Mouse (Mus musculus): ENCODE results near the gene Zfp93.

Zfp93 gene

GRCm38 (mm10) chr7:24291387-24292090 lies 21.3 kb downstream of the Zfp93 start:
- DNase-seq, result no peak

- DNase-seq, result no peak
These were observed 23.0 kb downstream of the Zfp93 start for GRCm38 (mm10) chr7:24293061-24293851.

- no peak for DNase-seq
These were observed 24.5 kb downstream of the Zfp93 start for GRCm38 (mm10) chr7:24294763-24295162.

- DNase-seq, result no peak
These were observed 25.2 kb downstream of the Zfp93 start for GRCm38 (mm10) chr7:24295376-24295775.

GRCm38 (mm10) chr7:24296386-24296785 lies 26.2 kb downstream of the Zfp93 start:
- DNase-seq, result no peak

GRCm38 (mm10) chr7:24297361-24298095 lies 27.3 kb downstream of the Zfp93 start:
- no peak for DNase-seq

GRCm38 (mm10) chr7:24298635-24298972 lies 28.4 kb downstream of the Zfp93 start:
- DNase-seq, result no peak

- peak; percentile 92 for DNase-seq
These were observed 28.9 kb downstream of the Zfp93 start for GRCm38 (mm10) chr7:24298973-24299708.

GRCm38 (mm10) chr7:24299823-24300481 lies 29.7 kb downstream of the Zfp93 start:
- peak; percentile 48 for DNase-seq

- DNase-seq, result peak; percentile 87
These were observed 30.6 kb downstream of the Zfp93 start, which contains the start of gene Zfp61 for GRCm38 (mm10) chr7:24300771-24301282. Gene Zfp61 (minus strand): TSS chr7:24301232.

- DNase-seq, result no peak
These were observed 45.7 kb downstream of the Zfp93 start for GRCm38 (mm10) chr7:24315726-24316566.

- DNase-seq, result peak; percentile 97
These were observed 46.4 kb downstream of the Zfp93 start, which contains the start of gene Zfp94 for GRCm38 (mm10) chr7:24316567-24317092. Gene Zfp94 (minus strand): TSS chr7:24316666.

GRCm38 (mm10) chr7:24318942-24319341 lies 48.7 kb downstream of the Zfp93 start:
- no peak for DNase-seq

GRCm38 (mm10) chr7:24322593-24322992 lies 52.4 kb downstream of the Zfp93 start:
- DNase-seq, result no peak

GRCm38 (mm10) chr7:24325197-24325596 lies 55.0 kb downstream of the Zfp93 start:
- DNase-seq, result no peak

- DNase-seq, result peak; percentile 46
These were observed 55.5 kb downstream of the Zfp93 start for GRCm38 (mm10) chr7:24325675-24326128.

GRCm38 (mm10) chr7:24326273-24327135 lies 56.3 kb downstream of the Zfp93 start:
- peak; percentile 10 for DNase-seq
